Mouse (Mus musculus) lung, postnatal 36 days (tissue): ENCODE measurements around the gene Fcrla.
"Not testable (repeated sequence)": the region's sequence is repeated elsewhere in the genome, so short reads cannot be mapped to it uniquely, and the experiment has no call there.

Experiments used
- DNase-seq: peaks from one replicate; pipeline ENCODE4 v3.0.0; 2022; ENCODE audit warnings: mixed read lengths

Fcrla gene

DNA sequence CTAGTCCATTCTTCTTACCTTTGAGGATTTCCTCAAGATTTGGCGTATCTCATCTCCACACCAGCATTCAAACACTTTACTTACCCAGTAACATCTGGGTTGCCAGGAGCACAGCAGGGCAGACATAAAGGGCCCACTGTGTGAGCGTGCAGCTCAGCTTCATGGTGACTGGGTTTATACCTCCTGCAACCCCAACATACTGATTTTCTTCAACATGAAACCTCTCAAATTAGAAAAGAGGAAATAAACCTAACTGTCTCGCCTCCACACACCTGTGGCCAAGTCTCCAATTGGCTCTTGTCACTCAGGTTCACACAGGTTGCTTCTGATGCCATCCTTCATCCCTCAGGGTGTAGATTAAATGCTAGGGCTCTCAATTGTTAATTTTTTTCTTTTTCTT lies at the start of gene Fcrla:
Gene Fcrla (minus strand): TSS at position 206 of the 400 bp plus-strand sequence.
- DNase-seq: no peak

DNA sequence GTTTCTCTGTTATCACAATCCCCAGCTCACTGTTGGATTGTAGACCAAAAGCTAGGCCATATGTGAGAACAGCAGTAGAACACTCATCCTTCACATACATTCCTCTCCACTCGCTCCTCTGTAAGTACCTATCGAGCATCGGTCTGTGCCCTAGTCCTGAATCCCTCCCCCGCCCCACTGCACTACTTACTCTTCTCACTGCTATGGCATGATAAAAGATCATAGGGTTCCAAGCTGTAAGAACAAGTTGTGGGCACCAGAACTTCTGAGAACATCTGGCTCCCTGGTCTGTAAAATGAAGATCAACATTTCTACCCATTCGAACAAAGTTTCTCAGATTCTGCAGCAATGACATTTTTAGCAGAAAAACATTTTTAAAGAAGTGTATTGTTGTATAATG lies 49.1 kb upstream of the Fcrla start, which contains the start of gene Fcgr2b:
Gene Fcgr2b (minus strand): TSS at position 101 of the 400 bp plus-strand sequence.
- no peak for DNase-seq

- peak; percentile 42 for DNase-seq
Measured at GRCm38 (mm10) chr1:170975751-170976161, 48.4 kb upstream of the Fcrla start.

GRCm38 (mm10) chr1:170975350-170975749 lies 48.0 kb upstream of the Fcrla start:
- not testable (repeated sequence) for DNase-seq

DNA sequence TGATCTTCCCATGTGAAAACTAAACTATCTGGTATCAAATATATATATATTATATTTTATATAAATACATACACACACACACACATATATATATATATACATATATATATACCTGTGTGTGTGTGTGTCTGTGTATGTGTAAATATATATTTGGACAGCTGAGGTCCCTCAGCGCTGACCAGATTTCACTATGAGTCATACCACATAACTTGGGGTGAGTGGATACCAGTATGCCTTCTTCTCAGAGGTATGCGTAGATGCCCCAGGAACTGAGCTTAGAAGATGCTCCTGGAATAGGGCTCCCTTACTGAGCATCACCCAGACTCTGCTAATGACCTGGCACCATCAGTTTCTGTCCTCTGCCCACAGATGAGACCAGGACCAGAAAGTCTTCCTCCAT lies 47.4 kb upstream of the Fcrla start:
- no peak for DNase-seq

DNA sequence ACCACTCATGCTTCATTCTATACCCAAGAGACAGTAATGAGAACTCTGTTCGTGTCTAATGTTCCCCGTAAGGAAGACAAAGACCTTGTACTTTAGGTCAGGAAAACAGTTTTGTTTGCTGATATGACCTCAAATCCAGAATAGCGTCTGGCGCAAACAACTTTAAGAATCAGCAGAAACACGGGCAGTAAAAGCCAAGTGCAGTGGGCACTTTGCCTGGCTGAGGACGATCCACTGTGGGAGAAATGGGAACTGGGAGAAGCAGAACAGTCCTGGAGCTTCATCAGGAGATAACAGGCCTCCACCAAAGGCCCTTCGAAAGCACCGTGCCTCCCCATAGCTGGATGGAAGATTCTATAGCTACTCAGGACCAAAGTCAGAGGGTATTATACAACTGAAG lies 46.8 kb upstream of the Fcrla start:
- DNase-seq: no peak

DNA sequence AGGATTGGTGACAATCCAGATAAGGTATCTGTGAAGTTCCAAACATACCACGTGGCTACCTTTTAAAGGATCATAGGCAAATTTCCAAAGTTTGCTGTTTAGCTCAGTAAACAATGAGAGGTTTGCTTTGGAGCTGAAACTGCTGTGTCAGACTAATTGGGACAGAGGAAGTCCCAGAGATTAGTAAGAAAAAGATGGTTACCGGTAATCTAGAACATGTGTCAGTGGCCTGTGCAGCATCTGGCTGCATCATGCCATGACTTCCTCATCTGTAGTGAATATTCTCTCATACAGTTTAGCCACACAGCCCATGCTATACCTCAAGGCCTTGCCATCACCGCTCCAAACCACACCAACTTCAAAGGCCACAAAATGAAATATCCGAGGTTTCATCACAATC lies 45.6 kb upstream of the Fcrla start:
- DNase-seq: no peak

DNA sequence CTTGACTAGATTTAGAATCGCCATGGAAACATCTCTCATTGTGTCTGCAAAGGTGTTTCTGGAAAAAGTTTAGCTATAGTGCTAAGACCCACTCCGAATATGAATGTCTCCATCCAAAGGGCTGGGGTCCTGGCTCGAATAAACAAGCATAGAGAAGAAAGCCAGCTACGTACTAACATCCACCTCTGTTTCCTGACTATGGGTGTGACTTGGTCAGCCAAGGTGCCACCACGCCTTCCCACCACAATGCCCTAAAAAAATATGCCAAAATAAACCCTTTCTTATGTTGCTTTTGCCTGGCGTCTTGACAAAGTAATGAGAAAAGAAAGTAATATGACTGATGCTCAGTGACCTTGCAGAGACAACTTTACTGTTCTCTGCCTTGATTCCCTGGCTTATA lies 45.1 kb upstream of the Fcrla start:
- no peak for DNase-seq

DNA sequence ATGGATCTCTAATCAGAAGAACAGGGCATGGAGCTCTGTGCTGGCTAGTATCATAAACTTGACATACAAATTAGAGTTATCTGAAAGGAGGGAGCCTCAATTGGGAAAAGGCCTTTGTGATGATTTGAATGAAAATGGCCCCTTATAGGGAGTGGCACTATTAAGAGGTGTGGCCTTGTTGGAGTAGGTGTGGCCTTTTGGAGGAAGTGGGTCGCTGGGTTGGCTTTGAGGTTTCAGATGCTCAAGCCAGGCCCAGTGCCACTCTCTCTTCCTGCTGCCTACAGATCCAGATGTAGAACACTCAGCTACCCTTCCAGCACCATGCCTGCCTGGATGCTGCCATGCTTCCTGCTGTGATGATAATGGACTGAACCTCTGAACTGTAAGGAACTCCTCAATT lies 41.2 kb upstream of the Fcrla start:
- DNase-seq: no peak

GRCm38 (mm10) chr1:170967581-170967980 lies 40.2 kb upstream of the Fcrla start:
- DNase-seq: peak; percentile 57

DNA sequence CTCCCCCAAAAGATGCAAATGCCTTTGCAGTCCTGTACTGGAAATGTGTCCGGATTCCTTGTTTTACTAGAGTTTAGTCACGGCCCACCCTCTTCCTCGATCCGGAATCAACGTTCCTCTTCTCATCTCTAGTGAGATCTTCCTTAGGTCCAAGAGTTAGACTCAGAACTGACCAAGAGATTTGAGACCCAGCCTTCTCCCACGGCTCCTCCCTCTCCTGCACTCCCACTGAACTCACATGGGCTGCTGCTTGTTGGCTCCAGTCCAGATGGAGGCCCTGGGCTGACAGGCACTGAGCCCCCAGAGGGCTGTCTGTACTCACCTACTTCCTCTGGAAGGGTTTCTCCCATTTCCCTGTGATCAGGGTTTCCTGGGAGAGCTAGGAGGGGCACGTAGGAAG lies 35.7 kb upstream of the Fcrla start:
- DNase-seq: no peak

GRCm38 (mm10) chr1:170962301-170962700 lies 34.9 kb upstream of the Fcrla start:
- peak; percentile 25 for DNase-seq

DNA sequence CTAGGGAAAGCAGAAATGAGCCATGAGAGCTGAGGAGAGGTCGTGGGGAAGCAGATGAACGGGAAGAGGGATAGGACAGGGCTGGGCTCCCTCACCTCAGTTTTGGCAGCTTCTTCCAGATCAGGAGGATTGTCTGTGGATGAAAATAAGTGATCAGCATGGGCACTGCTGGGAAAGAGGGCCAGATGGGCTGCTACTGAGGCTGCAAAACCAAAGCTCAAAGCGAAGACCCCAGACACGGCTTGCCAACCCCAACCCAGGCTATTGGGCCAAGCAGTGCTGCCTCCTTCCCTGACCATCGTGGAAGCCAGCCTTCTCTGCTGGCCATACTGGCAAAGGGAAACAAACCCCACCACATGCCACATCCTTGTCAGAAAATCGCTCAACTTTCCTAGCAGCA lies 33.7 kb upstream of the Fcrla start:
- DNase-seq: no peak

DNA sequence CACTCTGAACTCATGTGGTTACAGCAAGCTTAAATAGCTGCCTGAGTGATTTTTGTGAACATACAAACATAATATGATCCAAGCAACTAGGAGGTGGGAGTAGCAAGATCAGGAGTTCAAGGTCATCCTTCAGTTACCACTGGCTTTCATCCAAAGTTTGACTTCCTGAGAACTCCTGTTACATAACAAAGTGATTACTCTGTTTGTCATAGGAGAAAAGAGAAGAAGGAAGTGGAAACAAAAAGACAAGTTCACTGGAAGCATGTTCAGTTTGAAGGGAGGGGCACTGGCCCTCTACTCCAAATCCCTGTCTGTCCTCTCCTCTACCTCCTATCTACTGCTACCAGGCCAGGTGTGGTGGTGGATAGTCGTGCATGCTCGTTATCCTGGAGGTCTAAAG lies 32.4 kb upstream of the Fcrla start:
- DNase-seq: peak; percentile 34

DNA sequence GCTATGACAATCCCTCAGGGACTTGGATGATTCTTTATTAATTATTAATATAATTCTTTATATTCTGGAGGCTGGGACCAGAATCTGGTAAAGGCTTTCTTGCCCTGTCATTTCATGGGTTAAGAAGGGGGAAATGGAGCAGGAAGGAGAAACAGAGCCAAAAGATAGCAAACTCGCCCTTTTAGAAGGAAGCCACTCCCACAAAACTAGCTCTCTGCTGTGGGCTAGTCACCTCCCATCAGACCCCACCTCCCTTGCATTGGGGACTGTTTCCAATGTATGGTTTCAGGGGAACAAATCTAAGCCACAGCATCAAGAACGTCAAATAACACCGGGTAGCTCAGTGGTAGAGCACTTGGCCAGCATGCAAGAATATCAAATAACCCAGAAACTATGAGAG lies 30.8 kb upstream of the Fcrla start:
- no peak for DNase-seq

DNA sequence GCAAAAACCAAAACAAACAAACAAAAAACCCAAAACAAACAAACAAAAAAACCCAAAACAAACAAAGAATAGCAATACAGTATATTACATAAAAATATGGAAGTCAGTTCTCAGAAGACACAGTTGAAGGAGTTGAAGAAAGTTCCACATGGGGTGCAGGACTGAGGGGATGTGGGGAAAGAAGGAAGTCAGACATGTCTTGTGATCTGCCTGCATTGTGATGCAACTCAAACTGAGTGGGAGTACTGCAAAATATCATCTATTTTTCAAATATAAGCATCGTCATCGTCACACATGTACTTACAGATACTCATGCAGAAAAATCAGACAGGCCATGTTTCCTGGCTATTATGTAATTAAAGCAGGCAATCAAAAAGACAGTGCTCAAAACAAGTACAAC lies 25.8 kb upstream of the Fcrla start:
- peak; percentile 69 for DNase-seq

GRCm38 (mm10) chr1:170950772-170951171 lies 23.4 kb upstream of the Fcrla start:
- no peak for DNase-seq

DNA sequence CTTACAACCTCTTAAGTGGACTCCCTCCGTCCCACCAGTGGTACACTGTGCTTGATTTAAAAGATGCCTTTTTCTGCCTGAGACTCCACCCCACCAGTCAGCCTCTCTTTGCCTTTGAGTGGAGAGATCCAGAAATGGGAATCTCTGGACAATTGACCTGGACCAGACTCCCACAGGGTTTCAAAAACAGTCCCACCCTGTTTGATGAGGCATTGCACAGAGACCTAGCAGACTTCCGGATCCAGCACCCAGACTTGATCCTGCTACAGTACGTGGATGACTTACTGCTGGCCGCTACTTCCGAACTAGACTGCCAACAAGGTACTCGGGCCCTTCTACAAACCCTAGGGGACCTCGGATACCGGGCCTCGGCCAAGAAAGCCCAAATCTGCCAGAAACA lies 17.5 kb upstream of the Fcrla start:
- not testable (repeated sequence) for DNase-seq

GRCm38 (mm10) chr1:170944151-170944550 lies 16.8 kb upstream of the Fcrla start:
- not testable (repeated sequence) for DNase-seq

DNA sequence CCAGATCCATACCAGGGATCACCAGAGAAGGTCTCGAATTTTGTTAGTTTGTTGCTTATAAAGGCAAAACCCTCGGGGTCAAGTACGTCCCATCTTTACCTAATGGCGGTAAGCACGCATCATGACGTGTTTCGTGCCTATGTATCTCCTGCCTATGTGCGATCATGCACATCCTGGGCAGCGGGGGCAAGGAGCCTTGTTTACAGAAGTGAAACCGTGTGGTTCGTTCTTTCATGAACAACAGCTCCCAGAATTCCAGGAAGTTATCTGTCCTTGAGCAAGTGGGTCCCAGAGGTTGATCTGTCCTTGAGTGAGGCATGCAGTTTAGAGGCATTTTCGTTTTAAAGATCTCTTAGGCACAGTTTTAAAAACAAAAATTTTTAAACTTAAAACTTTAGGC lies 11.9 kb upstream of the Fcrla start:
- peak; percentile 72 for DNase-seq

DNA sequence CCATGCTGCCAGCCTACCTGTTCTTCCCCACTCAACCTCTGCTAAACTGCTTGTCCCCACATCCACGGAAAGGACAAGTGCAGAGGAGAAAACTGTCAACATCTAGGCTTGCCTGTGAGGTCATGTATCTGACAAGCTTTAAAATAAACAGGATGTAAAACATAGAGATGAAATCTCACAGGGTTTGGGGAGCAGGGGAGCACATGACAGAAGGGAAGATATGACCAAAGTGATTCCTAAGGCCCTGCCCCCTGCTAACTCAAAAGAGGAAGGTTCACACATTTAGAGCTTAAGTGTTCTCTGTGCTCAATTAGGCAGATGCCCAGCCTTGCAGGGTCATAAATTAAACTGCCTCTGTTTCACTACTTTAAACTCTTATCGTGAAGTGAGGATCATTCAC lies 7.0 kb upstream of the Fcrla start:
- DNase-seq: peak; percentile 27

DNA sequence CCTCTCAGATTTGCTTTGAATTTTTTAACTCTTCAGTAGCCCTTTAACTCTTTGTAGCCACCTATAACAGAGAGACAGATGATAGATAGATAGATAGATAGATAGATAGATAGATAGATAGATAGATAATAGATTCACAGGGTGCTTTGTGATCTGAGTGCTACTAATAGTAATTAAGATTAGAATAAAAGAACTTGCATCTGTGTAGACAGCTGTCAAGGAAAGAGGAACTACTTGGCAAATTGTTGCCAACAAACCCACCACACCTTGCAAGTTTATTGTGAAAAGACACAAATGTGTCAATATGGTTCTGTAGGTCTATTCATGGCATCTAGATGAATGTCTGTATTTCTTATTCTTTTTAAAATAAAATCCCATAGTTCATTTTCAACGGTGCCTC lies 6.6 kb upstream of the Fcrla start:
- no peak for DNase-seq

GRCm38 (mm10) chr1:170933386-170933920 lies 6.1 kb upstream of the Fcrla start:
- no peak for DNase-seq

DNA sequence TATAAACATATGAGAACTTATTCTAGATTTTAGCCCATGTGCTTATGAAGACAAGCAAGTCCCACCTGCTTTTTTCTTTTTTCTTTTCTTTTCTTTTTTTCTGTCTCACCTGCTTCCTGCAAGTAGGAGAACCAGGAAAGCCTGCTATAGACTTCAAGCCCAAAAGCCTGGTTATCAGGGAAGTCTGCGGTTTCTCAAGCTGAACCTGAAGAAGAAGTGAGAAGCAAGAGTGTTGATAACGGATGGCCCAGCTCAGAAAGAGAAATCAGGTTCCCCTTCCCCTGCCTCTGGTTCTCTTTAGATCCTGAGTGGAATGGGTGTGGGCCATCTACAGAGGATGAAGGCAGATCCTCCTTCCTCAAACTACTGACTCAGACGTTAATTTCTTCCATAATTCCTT lies 4.7 kb upstream of the Fcrla start:
- no peak for DNase-seq

- DNase-seq: no peak
Measured at GRCm38 (mm10) chr1:170929245-170929644, 1.9 kb upstream of the Fcrla start.

DNA sequence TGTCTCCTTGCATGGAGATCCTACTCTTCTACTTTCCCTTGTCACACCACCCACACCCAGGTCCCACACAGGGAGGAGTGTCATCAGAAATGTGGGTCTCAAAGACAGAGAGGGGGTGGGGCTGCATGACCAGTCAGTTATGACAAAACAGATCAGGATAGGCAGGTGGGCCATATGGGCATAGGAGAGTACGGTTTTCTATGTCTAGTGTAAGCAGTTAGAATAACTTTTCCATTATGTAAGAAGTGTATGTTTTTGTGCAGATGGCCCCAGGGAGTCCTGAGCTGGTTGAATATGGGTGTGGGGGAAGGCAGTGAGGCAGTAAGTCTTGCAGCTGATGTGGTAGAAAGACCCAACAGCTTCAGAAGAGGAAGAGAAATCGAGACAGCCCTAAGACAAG lies 1.1 kb upstream of the Fcrla start:
- peak; percentile 37 for DNase-seq
